Mouse (Mus musculus): Measurements from ENCODE around the gene Kcnj8. TPM values are rescaled to one million over a fixed set of nuclear protein-coding genes. Genes with fewer than 3 reads are reported as not detected.

Kcnj8 gene
- total and polyA plus RNA-seq, 3 experiments: not detected

DNA sequence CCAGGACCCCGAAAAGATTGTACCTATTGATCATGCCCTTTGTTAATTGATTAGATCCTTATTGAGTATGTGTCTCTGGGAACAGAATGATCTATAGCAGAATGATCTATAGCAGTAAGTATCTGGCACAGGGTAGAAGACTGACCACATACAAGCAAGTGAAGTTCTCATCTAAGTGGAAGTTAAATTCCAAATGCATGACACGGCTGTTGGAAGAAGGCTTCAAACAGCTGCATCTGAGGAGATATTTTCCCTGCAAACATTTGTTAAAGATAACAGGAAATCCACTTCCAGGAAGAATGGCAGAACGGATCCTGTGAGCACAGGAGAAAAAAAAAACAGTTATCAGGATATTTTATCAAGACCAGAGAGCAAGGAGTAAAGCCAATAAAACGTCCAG, 27.8 kb downstream of the Kcnj8 start:
- in situ Hi-C loops (cut with MboI; ENCODE audit: low pct_ligation_motif_present, low pct_unique_long_range_greater_than_20kb, low sequenced_read_pairs) (no loop called here), dilution Hi-C loops (cut with MboI; ENCODE audit: extremely low pct_ligation_motif_present, extremely low pct_unique_long_range_greater_than_20kb, low sequenced_read_pairs) (no loop called here)
- no peak overlapping the region for H3K4me3 ChIP-seq (replicated peaks in 1 of 3; ENCODE audit: low read depth in 2 of 3, low read length in 2 of 3, poor library complexity in 1 of 3)
- TF ChIP-seq ZC3H11A (IDR thresholded peaks at IDR 0.05; ENCODE audit: low read depth, low read length) (no peak), ZNF384 (IDR thresholded peaks at IDR 0.05; ENCODE audit: low read depth, low read length) (no peak), GABPA (IDR thresholded peaks at IDR 0.05; ENCODE audit: insufficient replicate concordance, low read depth, low read length) (no peak), JUN (IDR thresholded peaks at IDR 0.05; ENCODE audit: insufficient read depth, low read depth, low read length) (no peak), ETS1 (conservative IDR thresholded peaks at IDR 0.05; ENCODE audit: low read depth, low read length) (no peak), NRF1 (IDR thresholded peaks at IDR 0.05; ENCODE audit: low read depth, low read length) (no peak), JUND (conservative IDR thresholded peaks at IDR 0.05; ENCODE audit: low read depth, low read length) (no peak), MAX (IDR thresholded peaks at IDR 0.05; ENCODE audit: low read length) (no peak)
- no peak for DNase-seq (ENCODE audit: extremely low read depth)
- H3K36me3 ChIP-seq (replicated peaks in 1 of 2; ENCODE audit: control insufficient read depth in 1 of 2, insufficient read depth in 1 of 2, low read length in 1 of 2): no peaks in the 10 kb centered on the region
- H3K9me3 ChIP-seq (replicated peaks; ENCODE audit: low read length): no peaks in the 10 kb centered on the region
- H3K27me3 ChIP-seq (replicated peaks): no peaks in the 10 kb centered on the region
- H3K4me1 ChIP-seq (ENCODE audit: control insufficient read depth in 1 of 2, insufficient read depth in 2 of 2): no peaks in the 10 kb centered on the region
- H3K27ac ChIP-seq (ENCODE audit: insufficient read depth, low read depth): no peak overlapping the region
- H3K9ac ChIP-seq (ENCODE audit: insufficient read depth, low read depth): no peak overlapping the region
- no peak overlapping the region for H3K4me2 ChIP-seq (ENCODE audit: insufficient read depth, low read depth, poor library complexity, severe bottlenecking)
- H3K79me2 ChIP-seq (replicated peaks; ENCODE audit: control insufficient read depth, extremely low read depth, insufficient read depth, poor library complexity, severe bottlenecking): no peaks in the 10 kb centered on the region

DNA sequence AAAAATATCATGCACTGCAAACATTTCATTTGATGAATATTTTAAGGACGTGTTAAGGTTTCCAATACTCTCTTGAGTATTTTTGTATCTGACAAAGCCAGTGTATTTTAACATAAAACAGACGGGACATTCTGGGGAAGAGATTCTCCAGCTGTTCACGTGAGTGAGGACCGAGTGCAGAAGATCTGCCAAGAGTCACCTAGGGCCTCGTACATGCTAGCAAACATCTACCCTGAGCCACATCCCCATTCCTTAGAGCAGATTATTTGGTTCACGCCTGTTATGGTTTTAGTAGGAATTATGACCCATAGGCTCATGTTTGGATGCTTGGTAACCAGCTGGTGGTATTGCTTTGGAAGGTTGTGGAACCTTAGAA, 28.6 kb downstream of the Kcnj8 start:
- no peaks in the 10 kb centered on the region for H3K4me1 ChIP-seq (ENCODE audit: control insufficient read depth in 1 of 2, insufficient read depth in 2 of 2)
- no peak for TF ChIP-seq EP300 (IDR thresholded peaks at IDR 0.05; ENCODE audit: low read length)
- TF ChIP-seq MAFK (IDR thresholded peaks at IDR 0.05; ENCODE audit: insufficient replicate concordance, low read length): no peak
- no peak for TF ChIP-seq GABPA (IDR thresholded peaks at IDR 0.05; ENCODE audit: insufficient replicate concordance, low read depth, low read length)
- no peak for TF ChIP-seq JUND (conservative IDR thresholded peaks at IDR 0.05; ENCODE audit: low read depth, low read length)
- H3K27me3 ChIP-seq (replicated peaks): no peaks in the 10 kb centered on the region
- H3K79me2 ChIP-seq (replicated peaks; ENCODE audit: control insufficient read depth, extremely low read depth, insufficient read depth, poor library complexity, severe bottlenecking): no peaks in the 10 kb centered on the region
- no peak overlapping the region for H3K4me2 ChIP-seq (ENCODE audit: insufficient read depth, low read depth, poor library complexity, severe bottlenecking)
- no peaks in the 10 kb centered on the region for H3K36me3 ChIP-seq (replicated peaks in 1 of 2; ENCODE audit: control insufficient read depth in 1 of 2, insufficient read depth in 1 of 2, low read length in 1 of 2)
- no peak overlapping the region for H3K4me3 ChIP-seq (replicated peaks in 1 of 3; ENCODE audit: low read depth in 2 of 3, low read length in 2 of 3, poor library complexity in 1 of 3)
- in situ Hi-C loops (cut with MboI; ENCODE audit: low pct_ligation_motif_present, low pct_unique_long_range_greater_than_20kb, low sequenced_read_pairs): no loop called here
- H3K9ac ChIP-seq (ENCODE audit: insufficient read depth, low read depth): no peak overlapping the region
- no peaks in the 10 kb centered on the region for H3K9me3 ChIP-seq (replicated peaks; ENCODE audit: low read length)
- no peak for DNase-seq (ENCODE audit: extremely low read depth)
- dilution Hi-C loops (cut with MboI; ENCODE audit: extremely low pct_ligation_motif_present, extremely low pct_unique_long_range_greater_than_20kb, low sequenced_read_pairs): no loop called here
- H3K27ac ChIP-seq (ENCODE audit: insufficient read depth, low read depth): no peak overlapping the region

DNA sequence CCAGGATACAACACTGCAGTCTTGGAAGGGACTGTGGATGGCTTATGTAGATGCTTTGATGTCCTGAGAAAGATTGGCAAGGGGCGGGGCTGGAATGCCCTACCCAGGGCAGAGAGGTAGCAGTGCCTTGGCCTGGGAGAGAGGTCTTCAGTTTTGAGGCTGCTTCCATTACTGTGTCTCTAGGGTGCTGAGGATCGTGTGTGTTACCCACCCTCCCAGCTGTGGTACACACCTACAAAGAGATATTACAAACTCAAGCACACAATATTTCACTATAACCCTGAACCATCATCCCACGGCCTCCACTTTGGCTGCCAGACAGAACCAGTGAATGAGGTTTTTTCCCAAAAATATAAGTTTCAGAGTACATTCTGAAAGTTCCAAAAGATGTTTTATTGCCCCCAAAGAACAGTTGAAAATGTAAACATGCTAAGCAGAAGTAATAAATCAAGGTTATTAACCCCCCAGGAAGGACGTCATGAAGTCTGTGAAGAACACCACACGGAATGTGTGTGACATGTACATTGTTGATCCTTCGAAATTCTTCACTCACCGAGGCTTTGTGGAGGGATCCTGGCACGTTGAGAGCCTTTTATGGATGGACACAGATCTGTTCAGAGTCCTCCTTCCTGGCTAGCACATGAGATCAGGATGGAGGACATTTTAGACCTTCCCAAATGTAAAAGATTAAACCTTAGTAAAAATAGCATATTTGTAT, 29.2 kb downstream of the Kcnj8 start:
- Histone ChIP-seq H3K4me2 (ENCODE audit: insufficient read depth, low read depth, poor library complexity, severe bottlenecking) (no peak overlapping the region), H3K4me1 (ENCODE audit: control insufficient read depth in 1 of 2, insufficient read depth in 2 of 2) (no peaks in the 10 kb centered on the region), H3K4me3 (replicated peaks in 1 of 3; ENCODE audit: low read depth in 2 of 3, low read length in 2 of 3, poor library complexity in 1 of 3) (no peak overlapping the region), H3K27ac (ENCODE audit: insufficient read depth, low read depth) (no peak overlapping the region), H3K79me2 (replicated peaks; ENCODE audit: control insufficient read depth, extremely low read depth, insufficient read depth, poor library complexity, severe bottlenecking) (no peaks in the 10 kb centered on the region), H3K36me3 (replicated peaks in 1 of 2; ENCODE audit: control insufficient read depth in 1 of 2, insufficient read depth in 1 of 2, low read length in 1 of 2) (no peaks in the 10 kb centered on the region), H3K27me3 (replicated peaks) (no peaks in the 10 kb centered on the region), H3K9ac (ENCODE audit: insufficient read depth, low read depth) (no peak overlapping the region), H3K9me3 (replicated peaks; ENCODE audit: low read length) (no peaks in the 10 kb centered on the region)
- in situ Hi-C loops (cut with MboI; ENCODE audit: low pct_ligation_motif_present, low pct_unique_long_range_greater_than_20kb, low sequenced_read_pairs): no loop called here
- dilution Hi-C loops (cut with MboI; ENCODE audit: extremely low pct_ligation_motif_present, extremely low pct_unique_long_range_greater_than_20kb, low sequenced_read_pairs): no loop called here
- TF ChIP-seq ZMIZ1 (IDR thresholded peaks at IDR 0.05; ENCODE audit: low read depth, low read length) (no peak), JUN (IDR thresholded peaks at IDR 0.05; ENCODE audit: insufficient read depth, low read depth, low read length) (no peak), E2F4 (IDR thresholded peaks at IDR 0.05; ENCODE audit: insufficient replicate concordance, low read depth, low read length) (no peak), TCF12 (IDR thresholded peaks at IDR 0.05; ENCODE audit: low read depth, low read length) (no peak), RCOR1 (conservative IDR thresholded peaks at IDR 0.05; ENCODE audit: low read depth, low read length) (no peak), MAX (IDR thresholded peaks at IDR 0.05; ENCODE audit: low read length) (no peak), SMC3 (IDR thresholded peaks at IDR 0.05; ENCODE audit: low read depth, low read length) (no peak), POLR2AphosphoS2 (IDR thresholded peaks at IDR 0.05; ENCODE audit: low read depth, low read length) (no peak), MAFK (IDR thresholded peaks at IDR 0.05; ENCODE audit: insufficient replicate concordance, low read length) (no peak), ETS1 (conservative IDR thresholded peaks at IDR 0.05; ENCODE audit: low read depth, low read length) (no peak), UBTF (IDR thresholded peaks at IDR 0.05; ENCODE audit: low read depth, low read length) (no peak), ZNF384 (IDR thresholded peaks at IDR 0.05; ENCODE audit: low read depth, low read length) (no peak), EP300 (IDR thresholded peaks at IDR 0.05; ENCODE audit: low read length) (no peak), MXI1 (IDR thresholded peaks at IDR 0.05; ENCODE audit: low read depth, low read length) (no peak), ELF1 (IDR thresholded peaks at IDR 0.05; ENCODE audit: low read depth, low read length) (no peak), IRF4 (IDR thresholded peaks at IDR 0.05; ENCODE audit: low read depth, low read length) (no peak), NRF1 (IDR thresholded peaks at IDR 0.05; ENCODE audit: low read depth, low read length) (no peak), GABPA (IDR thresholded peaks at IDR 0.05; ENCODE audit: insufficient replicate concordance, low read depth, low read length) (no peak), CTCF (conservative IDR thresholded peaks at IDR 0.05 in 1 of 2, IDR thresholded peaks at IDR 0.05 in 1 of 2; ENCODE audit: low read depth in 2 of 2, low read length in 2 of 2) (no peak)
- no peak for DNase-seq (ENCODE audit: extremely low read depth)

All from CH12.LX (cell line).